Mouse (Mus musculus): ENCODE results near the gene Gria4. TPM values are rescaled to one million over a fixed set of nuclear protein-coding genes. Genes with fewer than 3 reads are reported as not detected.

The Gria4 gene
- total RNA-seq, 2 experiments from 2014 or later, result 2.0 to 3.9 TPM

Small RNA genes within 50 kb of the gene (microRNA-seq; reads per million reads assigned to microRNA genes)
- gene Gm23811 (not detected), gene Gm23992 (not detected)

Measured in adrenal gland, postnatal 10 days (tissue).